Mouse (Mus musculus) liver, adult 2 months (tissue): ENCODE measurements around the gene Upk3bl. TPM values are rescaled to one million over a fixed set of nuclear protein-coding genes. Genes with fewer than 3 reads are reported as not detected.
"Not testable (repeated sequence)": the region's sequence is repeated elsewhere in the genome, so short reads cannot be mapped to it uniquely, and the experiment has no call there.

ENCODE experiments used
- DNase-seq: peaks from one replicate; pipeline ENCODE4 v3.0.0-alpha.2; 2011; ENCODE audit warnings: low read depth, low spot score; ENCODE audit errors: extremely low read depth
- H3K27ac ChIP-seq: fragments of 200-500 bp; replicated peaks from 2 replicates; pipeline ENCODE4 v1.5.1; 2012; ENCODE audit warnings: low read depth, mild to moderate bottlenecking, control low read depth, inconsistent platforms, low read length; ENCODE audit not compliant: insufficient read depth
- H3K27me3 ChIP-seq: fragments of 200-500 bp; 2 replicates; pipeline ENCODE4 v1.6.1; 2012; ENCODE audit warnings: mild to moderate bottlenecking, moderate library complexity, low read length, inconsistent platforms; ENCODE audit not compliant: control insufficient read depth, insufficient read depth
- H3K36me3 ChIP-seq: fragments of 200-500 bp; 2 replicates; pipeline ENCODE4 v1.6.1; 2012; ENCODE audit warnings: low read length, inconsistent platforms; ENCODE audit not compliant: control insufficient read depth, insufficient read depth
- H3K4me1 ChIP-seq: fragments of 200-500 bp; 2 replicates; pipeline ENCODE4 v1.6.1; 2011; ENCODE audit warnings: low read length; ENCODE audit not compliant: control insufficient read depth, insufficient read depth
- H3K4me3 ChIP-seq: fragments of 200-500 bp; 2 replicates; pipeline ENCODE4 v1.5.1; 2011; ENCODE audit warnings: low read depth, mild to moderate bottlenecking, control low read depth, low read length, moderate library complexity; ENCODE audit not compliant: insufficient read depth
- H3K79me2 ChIP-seq: fragments of 200-500 bp; 2 replicates; pipeline ENCODE4 v1.6.1; 2012; ENCODE audit warnings: inconsistent platforms, mild to moderate bottlenecking, low read length, moderate library complexity; ENCODE audit not compliant: control insufficient read depth, insufficient read depth
- H3K9ac ChIP-seq: fragments of 200-500 bp; 2 replicates; pipeline ENCODE4 v1.6.1; 2012; ENCODE audit warnings: low read depth, mild to moderate bottlenecking, control low read depth, inconsistent platforms, low read length
- CTCF ChIP-seq: fragments of 200-500 bp; IDR thresholded peaks from 2 replicates; pipeline ENCODE4 v1.5.1; 2011; ENCODE audit warnings: low read depth, low read length, control low read depth
- POLR2A ChIP-seq: fragments of 200-500 bp; IDR thresholded peaks from 2 replicates; pipeline ENCODE4 v1.6.1; 2011; ENCODE audit warnings: low read length, control low read depth; ENCODE audit not compliant: insufficient read depth; ENCODE audit errors: extremely low read depth
- WGBS: fragments of 180-500 bp; shearing (Covaris S2); methylation state at CpG from one replicate; pipeline ENCODE4 v1.1.7; 2018; 5-methylcytosine and 5-hydroxymethylcytosine counted together
- polyA plus RNA-seq: library from polyadenylated mRNA; depleted of rRNA; stranded (reverse); fragments of >200 nt; gene quantifications from 2 replicates; pipeline ENCODE4 v1.2.3, GENCODE M21; 2012
- total RNA-seq: library from RNA; depleted of rRNA; stranded (reverse); fragments of >200 nt; gene quantifications from 2 replicates; pipeline ENCODE4 v1.2.3, GENCODE M21; 2014

Upk3bl gene
- total and polyA plus RNA-seq, 2 experiments: not detected

DNA sequence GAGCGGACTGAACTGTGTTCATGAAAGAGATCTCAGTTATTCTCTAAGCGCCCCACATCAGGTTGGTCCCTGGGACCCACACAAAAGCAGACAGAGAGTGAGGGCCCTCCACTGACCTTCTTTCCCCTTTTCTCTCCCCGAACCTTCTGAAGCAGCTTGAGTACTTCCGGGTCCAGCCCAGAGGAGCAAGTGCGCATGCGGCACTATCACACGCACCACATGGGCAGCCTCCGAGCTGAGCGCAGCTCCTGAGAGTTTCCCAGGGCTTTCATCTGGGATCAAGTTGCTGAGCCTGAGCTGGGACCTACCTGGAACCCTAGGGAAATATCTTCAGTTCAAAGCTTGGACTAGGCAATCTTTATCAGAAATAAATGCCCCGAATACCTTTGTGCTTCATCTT is 9.6 kb downstream of the Upk3bl start:
- H3K9ac ChIP-seq: no peak overlapping the region
- no peak for DNase-seq
- H3K4me3 ChIP-seq: no peak overlapping the region
- H3K4me1 ChIP-seq: no peaks in the 10 kb centered on the region
- no peak overlapping the region for H3K27ac ChIP-seq
- no peaks in the 10 kb centered on the region for H3K36me3 ChIP-seq
- TF ChIP-seq CTCF: no peak
- no peak for TF ChIP-seq POLR2A
- 91% methylated on average over 10 of the region's 10 CpGs for WGBS
- H3K79me2 ChIP-seq: no peaks in the 10 kb centered on the region
- no peaks in the 10 kb centered on the region for H3K27me3 ChIP-seq

DNA sequence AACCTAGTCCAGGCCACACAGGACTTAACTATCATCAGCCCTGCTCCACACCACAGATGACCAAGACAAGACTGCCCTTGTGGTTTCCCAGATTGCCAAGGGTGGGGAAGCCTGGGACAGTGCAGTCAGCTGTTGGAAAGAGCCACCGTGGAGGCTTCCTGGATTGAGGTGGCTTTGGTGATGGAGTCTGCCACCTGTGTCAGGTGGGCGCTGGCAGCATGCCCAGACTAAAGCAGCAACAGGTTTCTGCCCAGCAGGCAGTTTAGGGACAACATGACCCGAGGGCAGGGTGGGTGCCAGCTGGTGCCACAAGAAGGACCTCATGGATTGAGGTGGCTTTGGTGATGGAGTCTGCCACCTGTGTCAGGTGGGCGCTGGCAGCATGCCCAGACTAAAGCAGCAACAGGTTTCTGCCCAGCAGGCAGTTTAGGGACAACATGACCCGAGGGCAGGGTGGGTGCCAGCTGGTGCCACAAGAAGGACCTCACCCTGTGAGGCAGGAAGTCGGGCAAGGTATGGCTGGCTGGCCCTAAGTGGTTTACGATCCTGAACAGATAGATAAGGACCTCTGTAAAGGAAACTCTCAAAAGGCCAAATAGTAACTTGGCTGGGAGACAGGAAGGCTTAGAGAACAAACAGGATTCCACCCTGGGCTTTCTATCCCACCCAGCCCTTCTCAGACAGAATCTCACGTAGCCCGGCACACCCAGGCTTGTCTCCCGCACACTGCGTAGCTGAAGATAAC is 12.3 kb downstream of the Upk3bl start:
- not testable (repeated sequence) for H3K4me3 ChIP-seq, H3K36me3 ChIP-seq, H3K4me1 ChIP-seq, H3K27ac ChIP-seq, DNase-seq, H3K9ac ChIP-seq, H3K27me3 ChIP-seq, H3K79me2 ChIP-seq
- WGBS: 64% methylated on average over 11 of the region's 11 CpGs

DNA sequence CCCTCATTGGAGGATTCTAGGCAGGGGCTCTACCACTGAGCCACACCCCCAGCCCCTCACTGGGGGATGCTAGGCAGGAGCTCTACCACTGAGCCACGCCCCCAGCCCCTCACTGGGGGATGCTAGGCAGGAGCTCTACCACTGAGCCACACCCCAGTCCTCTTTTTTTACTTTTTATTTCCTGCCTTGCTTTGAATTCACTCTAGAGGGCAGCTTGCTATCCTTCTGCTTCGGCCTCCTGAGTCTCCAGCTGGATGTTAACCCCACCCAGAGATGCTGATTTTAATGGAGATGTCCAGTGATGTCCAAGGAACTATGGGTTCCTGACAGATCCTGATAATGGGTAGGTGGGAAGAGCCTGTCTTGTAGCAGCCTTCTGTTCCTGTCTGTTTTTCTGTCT is 15.1 kb downstream of the Upk3bl start:
- no peak for DNase-seq
- no peak overlapping the region for H3K27ac ChIP-seq

DNA sequence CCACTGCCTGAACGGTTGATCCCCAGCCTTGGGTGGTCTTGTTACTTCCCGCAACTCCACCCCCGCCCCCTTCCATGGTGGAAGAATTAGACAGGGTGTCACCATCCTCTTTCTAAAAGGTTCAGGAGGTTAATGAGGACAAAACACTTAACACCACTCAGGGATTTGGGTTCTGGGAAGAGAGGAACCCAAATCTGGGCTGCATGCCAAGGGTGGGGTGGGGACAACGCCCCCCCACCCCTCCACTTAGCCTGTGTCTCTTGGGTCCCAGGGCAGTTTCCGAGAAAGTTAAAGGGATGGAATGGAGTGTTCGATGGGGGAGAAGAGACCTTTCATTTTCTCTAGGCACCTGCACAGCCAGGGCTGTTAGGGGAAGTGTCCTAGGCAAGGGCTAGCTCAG is 18.8 kb downstream of the Upk3bl start:
- no peaks in the 10 kb centered on the region for H3K79me2 ChIP-seq
- H3K36me3 ChIP-seq: no peaks in the 10 kb centered on the region
- no peak overlapping the region for H3K9ac ChIP-seq
- no peaks in the 10 kb centered on the region for H3K27me3 ChIP-seq
- 63% methylated on average over 6 of the region's 6 CpGs for WGBS
- no peak for DNase-seq
- TF ChIP-seq CTCF (no peak), POLR2A (no peak)
- no peak overlapping the region for H3K27ac ChIP-seq
- H3K4me1 ChIP-seq: no peaks in the 10 kb centered on the region
- no peak overlapping the region for H3K4me3 ChIP-seq

More for the DNA sequence above, 15.1 kb downstream of the Upk3bl start:
- no peaks in the 10 kb centered on the region for H3K36me3 ChIP-seq
- no peaks in the 10 kb centered on the region for H3K27me3 ChIP-seq
- H3K79me2 ChIP-seq: no peaks in the 10 kb centered on the region
- no peak overlapping the region for H3K9ac ChIP-seq
- WGBS: 66% methylated on average over 2 of the region's 2 CpGs
- TF ChIP-seq POLR2A: no peak
- no peak for TF ChIP-seq CTCF
- no peaks in the 10 kb centered on the region for H3K4me1 ChIP-seq
- H3K4me3 ChIP-seq: no peak overlapping the region

DNA sequence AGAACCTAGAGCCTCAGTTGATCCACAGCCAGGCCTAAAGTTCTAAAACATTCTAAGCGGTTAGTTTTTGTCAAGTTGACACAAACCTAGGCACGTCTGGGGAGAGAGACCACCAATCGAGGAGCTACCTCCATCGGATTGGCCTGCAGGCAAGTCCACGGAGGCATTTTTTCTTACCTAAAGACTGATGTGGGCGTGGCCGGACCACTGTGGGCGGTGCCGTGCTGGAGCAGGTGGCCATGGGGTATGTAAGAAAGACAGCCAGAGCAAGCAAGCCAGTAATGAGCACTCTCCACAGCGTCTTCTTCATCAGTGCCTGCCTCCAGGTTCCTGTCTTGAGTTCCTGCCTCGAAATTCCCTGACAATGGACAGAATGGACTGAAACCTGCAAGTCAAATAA is 19.2 kb downstream of the Upk3bl start:
- no peaks in the 10 kb centered on the region for H3K4me1 ChIP-seq
- H3K79me2 ChIP-seq: no peaks in the 10 kb centered on the region
- H3K27me3 ChIP-seq: no peaks in the 10 kb centered on the region
- TF ChIP-seq CTCF (no peak), POLR2A (no peak)
- H3K4me3 ChIP-seq: no peak overlapping the region
- 67% methylated on average over 11 of the region's 11 CpGs for WGBS
- no peaks in the 10 kb centered on the region for H3K36me3 ChIP-seq
- DNase-seq: no peak
- H3K27ac ChIP-seq: no peak overlapping the region
- no peak overlapping the region for H3K9ac ChIP-seq

DNA sequence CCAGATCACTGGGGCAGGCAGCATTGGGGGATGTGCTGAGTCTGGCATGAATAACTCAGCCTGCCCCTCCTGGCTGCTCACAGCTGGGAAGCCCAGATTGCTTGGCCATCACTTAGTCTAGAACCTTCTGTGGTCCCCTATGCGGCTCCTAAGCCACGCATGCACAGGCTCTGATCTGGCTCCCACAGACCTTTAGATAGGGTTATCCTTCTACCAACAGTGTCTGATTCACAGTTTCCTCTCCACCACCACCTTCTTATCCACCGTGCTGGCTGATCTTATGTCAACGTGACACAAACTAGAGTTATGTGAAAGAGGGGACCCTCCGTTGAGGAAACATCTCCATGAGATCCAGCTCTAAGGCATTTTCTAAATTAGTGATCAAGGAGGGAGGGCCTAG is 20.8 kb downstream of the Upk3bl start:
- TF ChIP-seq POLR2A (no peak), CTCF (no peak)
- no peaks in the 10 kb centered on the region for H3K4me1 ChIP-seq
- H3K27ac ChIP-seq: no peak overlapping the region
- H3K36me3 ChIP-seq: no peaks in the 10 kb centered on the region
- H3K4me3 ChIP-seq: no peak overlapping the region
- no peaks in the 10 kb centered on the region for H3K79me2 ChIP-seq
- H3K9ac ChIP-seq: no peak overlapping the region
- DNase-seq: no peak
- WGBS: 83% methylated on average over 5 of the region's 5 CpGs
- no peaks in the 10 kb centered on the region for H3K27me3 ChIP-seq
